In the genomic region with DNA sequence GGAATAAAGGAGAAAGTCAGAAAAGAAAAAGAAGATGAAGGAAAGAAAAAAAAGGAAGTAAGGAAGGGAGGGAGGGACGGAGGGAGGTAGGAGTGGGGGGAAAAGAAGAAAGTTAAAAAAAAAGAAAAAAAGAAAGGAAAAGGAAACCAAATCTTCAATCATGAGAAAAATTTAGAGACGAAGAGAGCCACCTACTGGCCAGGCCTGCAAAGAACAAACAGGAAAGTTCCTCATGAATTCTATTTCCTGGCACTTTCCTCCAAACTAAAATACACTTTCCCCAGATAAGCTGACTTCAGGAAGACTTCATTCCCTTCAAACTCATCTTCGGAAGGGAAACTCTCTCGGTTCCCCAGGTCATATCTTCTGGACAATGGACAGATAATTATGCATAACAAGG, we compare ENCODE assay signal across 9 mouse cellular contexts. TPM values are rescaled to one million over a fixed set of nuclear protein-coding genes. Genes with fewer than 3 reads are reported as not detected.
DNase-seq lines count a peak whose midpoint lies in the region; ATAC-seq and TF ChIP-seq lines count a peak whose summit lies in the region.
"Had no signal": no experiment of that assay in that cellular context is flagged by ENCODE, and none has a peak within 500 bp of the region (broad histone marks: within the 10 kb centered on the region; RNA-seq: fewer than 3 reads in every experiment).

No protein-coding gene starts in this region.

- no peak overlapping the region for H3K27ac ChIP-seq in liver, postnatal 0 days (ENCODE audit: low read depth)
- no peak overlapping the region for H3K27ac ChIP-seq in limb, embryonic 14.5 days (replicated peaks; ENCODE audit: low read depth, low read length)
- H3K27ac ChIP-seq in midbrain, embryonic 10.5 days (replicated peaks) = no peak overlapping the region
- H3K27ac ChIP-seq: limb, embryonic 13.5 days had no signal

- TF ChIP-seq POLR2A in limb, embryonic 14.5 days (IDR thresholded peaks at IDR 0.05; ENCODE audit: borderline replicate concordance, extremely low read depth, insufficient read depth, insufficient read length) = no peak

- TF ChIP-seq CTCF in liver, postnatal 0 days (IDR thresholded peaks at IDR 0.05; ENCODE audit: low read depth) = peak; percentile 44

- no peaks in the 10 kb centered on the region for H3K36me3 ChIP-seq in liver, postnatal 0 days (replicated peaks; ENCODE audit: insufficient read depth, low read length)
- H3K36me3 ChIP-seq in limb, embryonic 14.5 days (ENCODE audit: control insufficient read depth, insufficient read depth, low read length) = no peaks in the 10 kb centered on the region
- H3K36me3 ChIP-seq in midbrain, embryonic 10.5 days = no peaks in the 10 kb centered on the region
- H3K36me3 ChIP-seq: limb, embryonic 13.5 days had no signal

- no peak overlapping the region for H3K4me3 ChIP-seq in liver, postnatal 0 days (ENCODE audit: low read depth, low read length)
- H3K4me3 ChIP-seq in limb, embryonic 14.5 days (replicated peaks; ENCODE audit: low read length) = no peak overlapping the region
- no peak overlapping the region for H3K4me3 ChIP-seq in midbrain, embryonic 10.5 days
- H3K4me3 ChIP-seq: limb, embryonic 13.5 days had no signal

- no peaks in the 10 kb centered on the region for H3K27me3 ChIP-seq in liver, postnatal 0 days (ENCODE audit: insufficient read depth, low read length)
- H3K27me3 ChIP-seq in limb, embryonic 14.5 days (ENCODE audit: control insufficient read depth, insufficient read depth, low read length) = no peaks in the 10 kb centered on the region
- no peaks in the 10 kb centered on the region for H3K27me3 ChIP-seq in midbrain, embryonic 10.5 days (ENCODE audit: low read depth, poor library complexity, severe bottlenecking)
- H3K27me3 ChIP-seq: limb, embryonic 13.5 days had no signal

- H3K4me1 ChIP-seq in liver, postnatal 0 days (ENCODE audit: insufficient read depth) = no peaks in the 10 kb centered on the region
- H3K4me1 ChIP-seq in limb, embryonic 14.5 days (ENCODE audit: control insufficient read depth, insufficient read depth, low read length) = no peaks in the 10 kb centered on the region
- H3K4me1 ChIP-seq in midbrain, embryonic 10.5 days = no peaks in the 10 kb centered on the region
- H3K4me1 ChIP-seq: limb, embryonic 13.5 days had no signal

- no peak overlapping the region for H3K4me2 ChIP-seq in liver, postnatal 0 days (ENCODE audit: low read depth, low read length)
- H3K4me2 ChIP-seq in limb, embryonic 14.5 days (replicated peaks; ENCODE audit: low read depth, low read length, severe bottlenecking) = no peak overlapping the region
- H3K4me2 ChIP-seq: limb, embryonic 13.5 days had no signal

- no peak for TF ChIP-seq EP300 in liver, postnatal 0 days (IDR thresholded peaks at IDR 0.05; ENCODE audit: low read depth)

- no peaks in the 10 kb centered on the region for H3K9me3 ChIP-seq in liver, postnatal 0 days (ENCODE audit: low read length)
- no peaks in the 10 kb centered on the region for H3K9me3 ChIP-seq in limb, embryonic 14.5 days (ENCODE audit: control insufficient read depth, low read length)
- H3K9me3 ChIP-seq in midbrain, embryonic 10.5 days (replicated peaks) = no peaks in the 10 kb centered on the region
- H3K9me3 ChIP-seq: limb, embryonic 13.5 days had no signal

- 24% methylated on average over 4 of the region's 4 CpGs for WGBS in liver, postnatal 0 days (ENCODE audit: insufficient replicate concordance)
- WGBS in limb, embryonic 14.5 days = 24% methylated on average over 4 of the region's 4 CpGs
- WGBS in midbrain, embryonic 10.5 days = 31% methylated on average over 4 of the region's 4 CpGs

- no peak for ATAC-seq in liver, postnatal 0 days
- no peak for ATAC-seq in limb, embryonic 14.5 days (ENCODE audit: low FRiP score, low read depth)

- peak; percentile 4 for DNase-seq in gastrocnemius, adult 18-20 months (ENCODE audit: low spot score)
- no peak for DNase-seq in gastrocnemius, postnatal 25 days
- no peak for DNase-seq in liver, postnatal 0 days
- DNase-seq in liver = no peak
- peak; percentile 3 to 37 for DNase-seq in adrenal gland, postnatal 36 days
- peak; percentile 21 for DNase-seq in limb, embryonic 14.5 days (ENCODE audit: low spot score)
- peak; percentile 54 for DNase-seq in thymus, postnatal 25 days
- no peak for DNase-seq in midbrain, embryonic 10.5 days (ENCODE audit: low spot score)

- H3K9ac ChIP-seq in liver, postnatal 0 days (replicated peaks) = no peak overlapping the region
- no peak overlapping the region for H3K9ac ChIP-seq in limb, embryonic 14.5 days (ENCODE audit: low read depth, low read length, severe bottlenecking)
- H3K9ac ChIP-seq: limb, embryonic 13.5 days had no signal

RNA-seq across cellular contexts. Expression of a gene that starts 3.3 kb away (rescaled TPM):
- not detected for total RNA-seq in gastrocnemius, adult 18-20 months (2021)
- total RNA-seq in gastrocnemius, postnatal 25 days (2021) = not detected
- not detected in 2 replicates for polyA plus RNA-seq in liver, postnatal 0 days (2015; fragmentation: Nextera tagmentation; extraction: Ambion mirVana)
- not detected for total RNA-seq in adrenal gland, postnatal 36 days (2021)
- polyA plus RNA-seq in limb, embryonic 14.5 days (2012; rRNA removed) = not detected in 2 replicates
- polyA plus RNA-seq in limb, embryonic 14.5 days (2014; fragmentation: Nextera tagmentation; extraction: Ambion mirVana) = not detected in 2 replicates
- not detected in 2 replicates for polyA plus RNA-seq in midbrain, embryonic 10.5 days (2016; fragmentation: Nextera tagmentation; extraction: Ambion mirVana)
- polyA plus RNA-seq: limb, embryonic 13.5 days had no signal

RNA-seq across cellular contexts. Expression of a gene that starts 4.8 kb away (rescaled TPM):
- not detected for total RNA-seq in gastrocnemius, adult 18-20 months (2021)
- total RNA-seq in gastrocnemius, postnatal 25 days (2021) = not detected
- not detected in 2 replicates for polyA plus RNA-seq in liver, postnatal 0 days (2015; fragmentation: Nextera tagmentation; extraction: Ambion mirVana)
- total RNA-seq in adrenal gland, postnatal 36 days (2021) = not detected
- not detected in 2 replicates for polyA plus RNA-seq in limb, embryonic 14.5 days (2012; rRNA removed)
- not detected in 2 replicates for polyA plus RNA-seq in limb, embryonic 14.5 days (2014; fragmentation: Nextera tagmentation; extraction: Ambion mirVana)
- polyA plus RNA-seq in midbrain, embryonic 10.5 days (2016; fragmentation: Nextera tagmentation; extraction: Ambion mirVana) = not detected in 2 replicates
- polyA plus RNA-seq: limb, embryonic 13.5 days had no signal

RNA-seq across cellular contexts. Expression of a gene that starts 10.8 kb away (rescaled TPM):
- total RNA-seq in gastrocnemius, adult 18-20 months (2021) = not detected
- not detected for total RNA-seq in gastrocnemius, postnatal 25 days (2021)
- polyA plus RNA-seq in liver, postnatal 0 days (2015; fragmentation: Nextera tagmentation; extraction: Ambion mirVana) = not detected in 2 replicates
- not detected for total RNA-seq in adrenal gland, postnatal 36 days (2021)
- polyA plus RNA-seq in limb, embryonic 14.5 days (2012; rRNA removed) = not detected in 2 replicates
- not detected in 2 replicates for polyA plus RNA-seq in limb, embryonic 14.5 days (2014; fragmentation: Nextera tagmentation; extraction: Ambion mirVana)
- not detected in 2 replicates for polyA plus RNA-seq in midbrain, embryonic 10.5 days (2016; fragmentation: Nextera tagmentation; extraction: Ambion mirVana)
- polyA plus RNA-seq: limb, embryonic 13.5 days had no signal

RNA-seq across cellular contexts. Expression of a gene that starts 11.1 kb away (rescaled TPM):
- not detected for total RNA-seq in gastrocnemius, adult 18-20 months (2021)
- total RNA-seq in gastrocnemius, postnatal 25 days (2021) = not detected
- polyA plus RNA-seq in liver, postnatal 0 days (2015; fragmentation: Nextera tagmentation; extraction: Ambion mirVana) = not detected in 2 replicates
- not detected for total RNA-seq in adrenal gland, postnatal 36 days (2021)
- polyA plus RNA-seq in limb, embryonic 14.5 days (2012; rRNA removed) = not detected in 2 replicates
- polyA plus RNA-seq in limb, embryonic 14.5 days (2014; fragmentation: Nextera tagmentation; extraction: Ambion mirVana) = not detected in 2 replicates
- polyA plus RNA-seq in midbrain, embryonic 10.5 days (2016; fragmentation: Nextera tagmentation; extraction: Ambion mirVana) = not detected in 2 replicates
- polyA plus RNA-seq: limb, embryonic 13.5 days had no signal

RNA-seq across cellular contexts. Expression of a gene that starts 14.5 kb away (rescaled TPM):
- not detected for total RNA-seq in gastrocnemius, adult 18-20 months (2021)
- total RNA-seq in gastrocnemius, postnatal 25 days (2021) = not detected
- polyA plus RNA-seq in liver, postnatal 0 days (2015; fragmentation: Nextera tagmentation; extraction: Ambion mirVana) = not detected in 2 replicates
- total RNA-seq in adrenal gland, postnatal 36 days (2021) = not detected
- not detected in 2 replicates for polyA plus RNA-seq in limb, embryonic 14.5 days (2012; rRNA removed)
- not detected in 2 replicates for polyA plus RNA-seq in limb, embryonic 14.5 days (2014; fragmentation: Nextera tagmentation; extraction: Ambion mirVana)
- polyA plus RNA-seq in midbrain, embryonic 10.5 days (2016; fragmentation: Nextera tagmentation; extraction: Ambion mirVana) = not detected in 2 replicates
- polyA plus RNA-seq: limb, embryonic 13.5 days had no signal

Comparison
In these comparisons a context has a peak if more than half of its experiments do, and no peak if none do; other contexts are left out.
1. DNase-seq: peak in gastrocnemius, adult 18-20 months (single experiment), adrenal gland, postnatal 36 days (2 of 2), limb, embryonic 14.5 days (single experiment) and thymus, postnatal 25 days (single experiment); none in gastrocnemius, postnatal 25 days (single experiment), liver, postnatal 0 days (single experiment), liver (single experiment) and midbrain, embryonic 10.5 days (single experiment).